Mouse (Mus musculus): ENCODE measurements at regions not wholly inside any gene's neighbourhood (a gene's known extent, or its start where the extent isn't known, plus 50 kb on each side); places are given as distances from the start of the nearest gene placed in this dataset.

- TF ChIP-seq CTCF (conservative IDR thresholded peaks at IDR 0.05 in 1 of 2, IDR thresholded peaks at IDR 0.05 in 1 of 2; ENCODE audit: low read depth in 2 of 2, low read length in 2 of 2): no peak
- no peak for TF ChIP-seq POLR2A (IDR thresholded peaks at IDR 0.05; ENCODE audit: low read depth, low read length)
- TF ChIP-seq MAZ (IDR thresholded peaks at IDR 0.05; ENCODE audit: low read depth, low read length): no peak
- no peak for TF ChIP-seq TCF12 (IDR thresholded peaks at IDR 0.05; ENCODE audit: low read depth, low read length)
- TF ChIP-seq MAX (IDR thresholded peaks at IDR 0.05; ENCODE audit: low read length): no peak
- TF ChIP-seq HCFC1 (IDR thresholded peaks at IDR 0.05; ENCODE audit: low read depth, low read length): no peak
- no peak for TF ChIP-seq EP300 (IDR thresholded peaks at IDR 0.05; ENCODE audit: low read length)
- TF ChIP-seq CHD2 (IDR thresholded peaks at IDR 0.05; ENCODE audit: low read length): no peak
- TF ChIP-seq RCOR1 (conservative IDR thresholded peaks at IDR 0.05; ENCODE audit: low read depth, low read length): no peak
- no peak for TF ChIP-seq E2F4 (IDR thresholded peaks at IDR 0.05; ENCODE audit: insufficient replicate concordance, low read depth, low read length)
- TF ChIP-seq USF2 (conservative IDR thresholded peaks at IDR 0.05; ENCODE audit: low read depth, low read length): no peak
- no peak for TF ChIP-seq MAFK (IDR thresholded peaks at IDR 0.05; ENCODE audit: insufficient replicate concordance, low read length)
- TF ChIP-seq MXI1 (IDR thresholded peaks at IDR 0.05; ENCODE audit: low read depth, low read length): no peak
These were observed 427.8 kb upstream of the Klf4 start for GRCm38 (mm10) chr4:55960063-55960462.

All from CH12.LX (cell line).